Mouse (Mus musculus): ENCODE results near the gene Gjb3. TPM values are rescaled to one million over a fixed set of nuclear protein-coding genes. Genes with fewer than 3 reads are reported as not detected.

Gene Gjb3
- polyA plus RNA-seq, 1 experiment, result 2.0 TPM

DNA sequence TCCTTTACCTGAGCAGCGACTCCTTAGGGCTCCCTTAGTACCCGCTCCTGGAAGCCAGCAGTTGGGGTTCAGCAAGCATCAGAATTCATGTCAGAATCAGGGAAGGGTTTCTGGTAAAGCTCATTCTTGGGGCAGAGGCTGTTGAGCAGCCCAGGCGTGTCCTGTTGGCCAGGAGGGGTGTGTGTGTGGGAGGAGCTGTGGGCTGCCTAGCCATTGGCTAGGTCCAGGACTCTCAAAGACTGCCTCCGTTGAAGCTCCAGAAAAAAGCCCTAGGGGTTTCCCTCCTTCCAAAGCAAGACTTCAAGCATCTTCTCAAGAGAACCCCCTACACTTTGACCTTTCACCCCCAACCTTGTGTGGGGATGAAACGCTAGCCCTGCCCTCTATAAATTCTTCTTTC lies 27.4 kb upstream of the Gjb3 start, which contains the start of gene Gjb5:
Gene Gjb5, minus strand, starts transcription at position 164 of the 400 bp plus-strand sequence.
- H3K4me3 ChIP-seq (ENCODE audit: control insufficient read depth, insufficient read depth, low read length), result no peak within 1 kb of the TSS
- DNase-seq, result no peak
- no peak for TF ChIP-seq CTCF (IDR thresholded peaks at IDR 0.05; ENCODE audit: borderline replicate concordance, control insufficient read depth, extremely low read depth, insufficient read depth, low read length, poor library complexity)
- TF ChIP-seq POLR2A (IDR thresholded peaks at IDR 0.05; ENCODE audit: control insufficient read depth, extremely low read depth, insufficient read depth, low read length, poor library complexity), result no peak
- no peaks in the 10 kb centered on the region for H3K4me1 ChIP-seq (replicated peaks; ENCODE audit: control insufficient read depth, insufficient read depth, low read length)
- WGBS, result 82% methylated on average over 5 of the region's 5 CpGs
- no peak within 1 kb of the TSS for H3K27ac ChIP-seq (ENCODE audit: control insufficient read depth, insufficient read depth, low read length)
- H3K27me3 ChIP-seq (ENCODE audit: control insufficient read depth, insufficient read depth, low read length), result no peaks in the 10 kb centered on the region
- no peaks in the 10 kb centered on the region for H3K36me3 ChIP-seq (ENCODE audit: control insufficient read depth, insufficient read depth, low read length)

DNA sequence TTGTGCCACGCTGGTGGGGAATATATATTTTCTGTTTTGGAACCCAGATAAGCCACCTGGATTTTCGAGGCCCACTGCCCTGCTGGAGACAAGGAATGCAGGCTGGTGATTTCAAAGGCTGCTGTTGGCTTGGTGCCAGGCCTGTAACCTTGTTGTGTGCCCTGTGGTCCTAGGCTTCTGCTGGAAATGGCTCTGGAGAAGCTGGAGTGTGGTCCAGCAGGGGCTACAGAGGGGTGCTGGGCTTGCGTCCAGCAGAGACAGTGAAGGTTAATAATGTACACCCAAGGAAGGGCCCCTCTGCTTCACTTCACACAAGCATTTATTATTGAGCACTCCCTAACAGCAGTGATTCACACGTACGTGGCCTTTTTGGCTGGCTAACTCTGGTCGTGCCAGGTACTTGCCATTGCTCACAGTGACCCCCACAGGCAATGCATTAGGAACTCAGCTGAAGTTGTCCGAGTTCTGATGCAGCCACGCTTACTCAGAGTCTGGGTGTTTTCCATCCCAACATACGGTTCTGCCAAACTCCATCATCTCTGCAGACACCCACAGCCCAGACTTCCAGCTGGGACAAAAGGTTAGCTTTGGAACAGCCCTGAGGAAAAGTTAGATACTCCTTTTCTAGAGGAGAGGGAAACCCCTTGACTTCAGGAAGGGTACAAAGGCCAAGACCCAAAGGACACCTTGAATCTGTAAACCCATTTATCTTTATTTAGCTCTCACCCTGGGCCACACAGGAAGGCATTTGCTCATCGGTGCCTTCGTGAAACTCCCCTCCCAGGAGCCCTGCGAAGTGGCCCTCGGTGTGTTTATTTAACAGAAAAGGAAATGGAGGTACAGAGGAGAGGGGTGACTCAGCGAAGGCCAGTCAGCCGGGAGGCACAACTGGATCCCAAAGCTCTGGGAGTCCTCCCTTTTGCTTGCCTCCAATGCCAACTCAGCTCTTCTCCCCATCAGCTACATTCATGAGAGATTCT lies 24.2 kb upstream of the Gjb3 start:
- no peaks in the 10 kb centered on the region for H3K27me3 ChIP-seq (ENCODE audit: control insufficient read depth, insufficient read depth, low read length)
- H3K27ac ChIP-seq (ENCODE audit: control insufficient read depth, insufficient read depth, low read length), result no peak overlapping the region
- no peaks in the 10 kb centered on the region for H3K36me3 ChIP-seq (ENCODE audit: control insufficient read depth, insufficient read depth, low read length)
- WGBS, result 64% methylated on average over 15 of the region's 15 CpGs
- no peak for DNase-seq
- TF ChIP-seq POLR2A (IDR thresholded peaks at IDR 0.05; ENCODE audit: control insufficient read depth, extremely low read depth, insufficient read depth, low read length, poor library complexity) (no peak), CTCF (IDR thresholded peaks at IDR 0.05; ENCODE audit: borderline replicate concordance, control insufficient read depth, extremely low read depth, insufficient read depth, low read length, poor library complexity) (no peak)
- no peak overlapping the region for H3K4me3 ChIP-seq (ENCODE audit: control insufficient read depth, insufficient read depth, low read length)
- no peaks in the 10 kb centered on the region for H3K4me1 ChIP-seq (replicated peaks; ENCODE audit: control insufficient read depth, insufficient read depth, low read length)

DNA sequence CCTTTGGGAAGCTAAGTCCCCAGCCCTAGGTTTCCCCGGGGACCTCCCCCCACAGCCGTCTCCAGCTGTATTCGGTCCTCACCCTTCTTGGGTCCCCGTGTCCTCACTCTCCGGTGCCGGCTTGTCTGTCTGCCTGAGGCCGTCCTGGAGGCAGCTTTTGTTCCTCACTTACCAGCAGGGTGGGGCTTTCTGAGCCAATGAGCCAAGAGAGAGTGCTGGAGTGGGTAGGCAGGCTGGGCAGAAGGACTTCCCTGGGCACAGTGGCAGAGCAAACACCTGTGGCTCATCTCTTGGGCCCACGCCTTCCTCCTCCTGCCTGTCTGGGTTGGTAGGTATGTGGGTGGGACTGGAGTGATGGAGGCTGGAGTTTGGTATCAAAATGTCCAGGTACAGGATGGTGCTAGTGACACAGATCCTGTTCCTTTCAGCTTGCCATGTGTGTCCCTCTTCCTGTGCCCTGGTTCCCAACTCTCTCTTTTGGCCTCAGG lies 23.4 kb upstream of the Gjb3 start, which contains the start of gene Gjb4:
Gene Gjb4, minus strand, starts transcription at position 131 of the 488 bp plus-strand sequence.
- DNase-seq, result no peak
- Histone ChIP-seq H3K27ac (ENCODE audit: control insufficient read depth, insufficient read depth, low read length) (no peak within 1 kb of the TSS), H3K36me3 (ENCODE audit: control insufficient read depth, insufficient read depth, low read length) (no peaks in the 10 kb centered on the region), H3K4me1 (replicated peaks; ENCODE audit: control insufficient read depth, insufficient read depth, low read length) (no peaks in the 10 kb centered on the region), H3K27me3 (ENCODE audit: control insufficient read depth, insufficient read depth, low read length) (no peaks in the 10 kb centered on the region), H3K4me3 (ENCODE audit: control insufficient read depth, insufficient read depth, low read length) (no peak within 1 kb of the TSS)
- TF ChIP-seq POLR2A (IDR thresholded peaks at IDR 0.05; ENCODE audit: control insufficient read depth, extremely low read depth, insufficient read depth, low read length, poor library complexity) (no peak), CTCF (IDR thresholded peaks at IDR 0.05; ENCODE audit: borderline replicate concordance, control insufficient read depth, extremely low read depth, insufficient read depth, low read length, poor library complexity) (no peak)
- 93% methylated on average over 8 of the region's 8 CpGs for WGBS

DNA sequence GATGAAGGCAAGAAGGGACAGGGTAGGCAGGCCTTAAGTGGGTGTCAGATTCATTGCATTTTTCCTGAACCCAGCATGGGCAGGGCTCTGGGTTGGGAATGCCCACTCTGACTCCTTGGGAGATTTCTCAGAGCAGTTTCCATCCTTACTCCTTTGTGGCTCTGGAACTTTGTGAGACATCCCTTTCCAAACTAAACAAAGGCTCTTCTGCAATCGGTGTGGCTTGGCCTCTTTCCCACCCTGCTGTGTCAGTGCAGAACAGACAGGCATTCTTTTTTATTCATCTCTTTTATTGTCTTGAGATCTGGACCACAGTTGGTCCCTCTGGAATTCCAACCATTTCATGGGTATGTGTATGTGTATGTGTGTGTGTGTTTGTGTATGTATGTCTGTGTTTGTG lies 21.9 kb upstream of the Gjb3 start:
- no peaks in the 10 kb centered on the region for H3K36me3 ChIP-seq (ENCODE audit: control insufficient read depth, insufficient read depth, low read length)
- no peaks in the 10 kb centered on the region for H3K27me3 ChIP-seq (ENCODE audit: control insufficient read depth, insufficient read depth, low read length)
- H3K27ac ChIP-seq (ENCODE audit: control insufficient read depth, insufficient read depth, low read length), result no peak overlapping the region
- 82% methylated on average over 1 of the region's 1 CpGs for WGBS
- H3K4me1 ChIP-seq (replicated peaks; ENCODE audit: control insufficient read depth, insufficient read depth, low read length), result no peaks in the 10 kb centered on the region
- H3K4me3 ChIP-seq (ENCODE audit: control insufficient read depth, insufficient read depth, low read length), result no peak overlapping the region
- no peak for TF ChIP-seq CTCF (IDR thresholded peaks at IDR 0.05; ENCODE audit: borderline replicate concordance, control insufficient read depth, extremely low read depth, insufficient read depth, low read length, poor library complexity)
- no peak for TF ChIP-seq POLR2A (IDR thresholded peaks at IDR 0.05; ENCODE audit: control insufficient read depth, extremely low read depth, insufficient read depth, low read length, poor library complexity)
- DNase-seq, result no peak

DNA sequence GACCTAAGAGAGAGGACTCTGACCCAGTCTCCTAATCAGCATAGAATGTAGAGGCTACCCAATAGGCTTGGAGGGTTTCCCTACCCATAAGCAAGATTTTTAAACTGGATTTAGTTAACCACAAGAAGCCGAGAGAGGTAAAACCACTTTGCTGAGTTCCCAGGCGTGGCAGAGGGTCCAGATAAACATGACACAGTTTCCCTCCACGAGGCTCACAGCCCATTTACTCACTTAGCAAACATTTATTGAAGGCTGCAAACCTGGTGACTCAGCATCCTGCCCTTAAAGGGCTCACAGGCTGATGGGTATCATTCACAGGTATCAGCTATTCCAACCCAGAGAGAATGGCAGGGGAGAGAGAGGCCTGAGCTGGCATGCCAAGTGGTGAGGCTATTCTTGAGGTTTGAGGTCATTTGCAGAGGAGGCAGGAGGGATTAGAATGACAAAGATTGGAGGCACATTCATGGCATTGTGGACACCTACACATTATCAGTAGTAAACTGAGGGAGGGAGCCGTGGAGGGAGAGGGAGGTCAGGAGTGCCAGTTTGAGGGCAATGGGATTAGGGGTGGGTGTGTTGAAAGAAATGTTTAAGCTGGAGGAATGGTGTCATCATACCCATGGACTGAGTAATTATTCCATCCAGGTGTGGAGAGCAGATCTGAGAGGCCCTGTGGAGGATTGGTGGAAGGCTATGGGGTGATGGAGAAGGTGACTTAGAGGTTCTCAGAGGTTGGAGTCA lies 19.1 kb upstream of the Gjb3 start:
- no peak for DNase-seq
- no peak overlapping the region for H3K4me3 ChIP-seq (ENCODE audit: control insufficient read depth, insufficient read depth, low read length)
- no peak for TF ChIP-seq POLR2A (IDR thresholded peaks at IDR 0.05; ENCODE audit: control insufficient read depth, extremely low read depth, insufficient read depth, low read length, poor library complexity)
- no peak for TF ChIP-seq CTCF (IDR thresholded peaks at IDR 0.05; ENCODE audit: borderline replicate concordance, control insufficient read depth, extremely low read depth, insufficient read depth, low read length, poor library complexity)
- WGBS, result 37% methylated on average over 4 of the region's 4 CpGs
- H3K4me1 ChIP-seq (replicated peaks; ENCODE audit: control insufficient read depth, insufficient read depth, low read length), result no peaks in the 10 kb centered on the region
- no peak overlapping the region for H3K27ac ChIP-seq (ENCODE audit: control insufficient read depth, insufficient read depth, low read length)
- no peaks in the 10 kb centered on the region for H3K27me3 ChIP-seq (ENCODE audit: control insufficient read depth, insufficient read depth, low read length)
- no peaks in the 10 kb centered on the region for H3K36me3 ChIP-seq (ENCODE audit: control insufficient read depth, insufficient read depth, low read length)

DNA sequence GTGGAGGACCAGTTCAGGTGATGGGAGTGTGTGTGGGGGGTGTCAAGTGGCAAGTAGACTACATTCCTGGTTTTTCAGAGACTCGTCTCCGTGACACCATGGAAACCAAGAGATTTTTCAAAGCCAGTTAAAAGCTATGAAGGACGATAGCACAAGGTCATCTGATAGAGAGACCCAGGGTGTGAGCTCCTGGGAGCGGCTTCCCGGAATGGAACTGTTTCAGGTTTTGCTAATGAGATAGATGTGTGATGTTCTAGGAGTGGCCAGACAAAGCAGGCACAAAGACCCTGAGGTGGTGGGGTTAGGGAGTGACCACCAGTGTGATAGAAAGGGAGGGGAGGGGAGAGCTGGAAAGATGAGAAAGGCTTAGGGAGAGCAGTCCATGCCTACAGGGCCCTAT lies 14.4 kb upstream of the Gjb3 start:
- no peaks in the 10 kb centered on the region for H3K36me3 ChIP-seq (ENCODE audit: control insufficient read depth, insufficient read depth, low read length)
- no peak overlapping the region for H3K27ac ChIP-seq (ENCODE audit: control insufficient read depth, insufficient read depth, low read length)
- no peak overlapping the region for H3K4me3 ChIP-seq (ENCODE audit: control insufficient read depth, insufficient read depth, low read length)
- no peaks in the 10 kb centered on the region for H3K4me1 ChIP-seq (replicated peaks; ENCODE audit: control insufficient read depth, insufficient read depth, low read length)
- DNase-seq, result no peak
- 95% methylated on average over 5 of the region's 5 CpGs for WGBS
- TF ChIP-seq CTCF (IDR thresholded peaks at IDR 0.05; ENCODE audit: borderline replicate concordance, control insufficient read depth, extremely low read depth, insufficient read depth, low read length, poor library complexity), result no peak
- no peak for TF ChIP-seq POLR2A (IDR thresholded peaks at IDR 0.05; ENCODE audit: control insufficient read depth, extremely low read depth, insufficient read depth, low read length, poor library complexity)
- no peaks in the 10 kb centered on the region for H3K27me3 ChIP-seq (ENCODE audit: control insufficient read depth, insufficient read depth, low read length)

Measured in thymus, adult 2 months (tissue).